Mouse (Mus musculus) bone marrow macrophage, adult 2 months (primary cell): ENCODE results near the gene Gm10309. TPM values are rescaled to one million over a fixed set of nuclear protein-coding genes. Genes with fewer than 3 reads are reported as not detected.

Source experiments
- H3K27ac ChIP-seq: 2 replicates; pipeline ENCODE4 v1.5.1; 2012; ENCODE audit warnings: low read depth, low read length; ENCODE audit not compliant: insufficient read depth
- H3K4me1 ChIP-seq: 2 replicates; pipeline ENCODE4 v1.6.1; 2012; ENCODE audit warnings: low read length; ENCODE audit not compliant: control insufficient read depth, insufficient read depth
- H3K4me3 ChIP-seq: 2 replicates; pipeline ENCODE4 v1.5.1; 2012; ENCODE audit warnings: mild to moderate bottlenecking, low read length, moderate library complexity; ENCODE audit not compliant: insufficient read depth
- CTCF ChIP-seq: IDR thresholded peaks from 2 replicates; pipeline ENCODE4 v1.5.1; 2012; ENCODE audit warnings: low read depth, mild to moderate bottlenecking, low read length, moderate library complexity
- POLR2A ChIP-seq: IDR thresholded peaks from 2 replicates; pipeline ENCODE4 v1.6.1; 2012; ENCODE audit warnings: mild to moderate bottlenecking, low read depth, low read length, borderline replicate concordance
- polyA plus RNA-seq: library from polyadenylated mRNA; stranded (reverse); fragments of >200 nt; gene quantifications from 2 replicates; pipeline ENCODE4 v1.2.4, GENCODE M21; 2012; ENCODE audit not compliant: missing spikeins, insufficient read depth, insufficient read length

The Gm10309 gene
- polyA plus RNA-seq, 1 experiment = not detected

- Histone ChIP-seq H3K4me3 (no peak overlapping the region), H3K27ac (no peak overlapping the region), H3K4me1 (no peaks in the 10 kb centered on the region)
- no peak for TF ChIP-seq POLR2A
- TF ChIP-seq CTCF = no peak
Measured at GRCm38 (mm10) chr17:86464689-86465363, 40.2 kb downstream of the Gm10309 start.

GRCm38 (mm10) chr17:86464197-86464596 is 40.8 kb downstream of the Gm10309 start:
- TF ChIP-seq POLR2A = no peak
- no peak for TF ChIP-seq CTCF
- Histone ChIP-seq H3K4me3 (no peak overlapping the region), H3K4me1 (no peaks in the 10 kb centered on the region), H3K27ac (no peak overlapping the region)

GRCm38 (mm10) chr17:86463369-86463768 is 41.7 kb downstream of the Gm10309 start:
- H3K27ac ChIP-seq = no peak overlapping the region
- no peaks in the 10 kb centered on the region for H3K4me1 ChIP-seq

GRCm38 (mm10) chr17:86460645-86461430 is 44.2 kb downstream of the Gm10309 start:
- TF ChIP-seq POLR2A = no peak
- TF ChIP-seq CTCF = no peak

More at GRCm38 (mm10) chr17:86463369-86463768, 41.7 kb downstream of the Gm10309 start:
- TF ChIP-seq POLR2A = no peak
- TF ChIP-seq CTCF = no peak
- no peak overlapping the region for H3K4me3 ChIP-seq

GRCm38 (mm10) chr17:86458302-86458980 is 46.6 kb downstream of the Gm10309 start:
- Histone ChIP-seq H3K4me1 (no peaks in the 10 kb centered on the region), H3K27ac (no peak overlapping the region), H3K4me3 (no peak overlapping the region)
- TF ChIP-seq CTCF (no peak), POLR2A (no peak)

More at GRCm38 (mm10) chr17:86460645-86461430, 44.2 kb downstream of the Gm10309 start:
- H3K4me1 ChIP-seq = no peaks in the 10 kb centered on the region
- H3K4me3 ChIP-seq = no peak overlapping the region
- H3K27ac ChIP-seq = no peak overlapping the region

- H3K4me3 ChIP-seq = no peak overlapping the region
- H3K27ac ChIP-seq = no peak overlapping the region
- TF ChIP-seq CTCF (no peak), POLR2A (no peak)
- no peaks in the 10 kb centered on the region for H3K4me1 ChIP-seq
Measured at GRCm38 (mm10) chr17:86456512-86456911, 48.5 kb downstream of the Gm10309 start.

- no peak overlapping the region for H3K4me3 ChIP-seq
- TF ChIP-seq CTCF (no peak), POLR2A (no peak)
- H3K4me1 ChIP-seq = no peaks in the 10 kb centered on the region
Measured at GRCm38 (mm10) chr17:86454351-86454706, 50.7 kb downstream of the Gm10309 start.

GRCm38 (mm10) chr17:86453673-86454350 is 51.2 kb downstream of the Gm10309 start:
- no peak overlapping the region for H3K4me3 ChIP-seq
- H3K27ac ChIP-seq = no peak overlapping the region
- TF ChIP-seq POLR2A = no peak
- TF ChIP-seq CTCF = no peak
- no peaks in the 10 kb centered on the region for H3K4me1 ChIP-seq

More at GRCm38 (mm10) chr17:86454351-86454706, 50.7 kb downstream of the Gm10309 start:
- no peak overlapping the region for H3K27ac ChIP-seq

GRCm38 (mm10) chr17:86452934-86453333 is 52.1 kb downstream of the Gm10309 start:
- Histone ChIP-seq H3K27ac (no peak overlapping the region), H3K4me3 (no peak overlapping the region)
- TF ChIP-seq POLR2A = no peak
- no peak for TF ChIP-seq CTCF

More at GRCm38 (mm10) chr17:86452934-86453333, 52.1 kb downstream of the Gm10309 start:
- no peaks in the 10 kb centered on the region for H3K4me1 ChIP-seq

Other genes starting within 250 kb of the Gm10309 start
- gene Epas1, start 248.5 kb upstream of the Gm10309 start, polyA plus RNA-seq = 0.74 and 1.1 TPM in 2 replicates